Mouse (Mus musculus) liver, adult 2 months (tissue): ENCODE results near the gene Stat5a.

Experiments
- CTCF ChIP-seq: fragments of 200-500 bp; IDR thresholded peaks from 2 replicates; pipeline ENCODE4 v1.5.1; 2011; ENCODE audit warnings: low read depth, low read length, control low read depth
- POLR2A ChIP-seq: fragments of 200-500 bp; IDR thresholded peaks from 2 replicates; pipeline ENCODE4 v1.6.1; 2011; ENCODE audit warnings: low read length, control low read depth; ENCODE audit not compliant: insufficient read depth; ENCODE audit errors: extremely low read depth

DNA sequence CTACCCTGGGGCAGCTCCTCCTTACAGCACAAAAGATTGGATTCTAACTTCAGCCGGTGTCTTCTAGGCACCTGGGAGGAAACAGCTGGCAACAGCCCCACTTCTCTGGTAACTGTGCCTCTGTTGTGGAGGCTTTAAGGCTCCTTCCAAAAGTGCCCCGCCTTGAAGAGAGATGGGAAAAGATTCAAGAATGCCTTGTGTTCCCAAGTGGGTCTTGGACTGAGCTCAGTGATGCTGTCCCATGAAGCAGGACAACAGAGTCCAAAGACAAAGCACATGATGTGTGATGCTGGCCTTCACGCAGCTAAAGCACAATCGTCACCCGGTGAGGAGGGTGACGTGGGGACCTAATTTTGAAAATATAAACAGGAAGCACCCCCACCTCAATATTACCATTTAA lies 13.4 kb upstream of the Stat5a start:
- no peak for TF ChIP-seq POLR2A
- no peak for TF ChIP-seq CTCF
